Mouse (Mus musculus) midbrain, embryonic 15.5 days (tissue): ENCODE measurements around the gene Snx21. TPM values are rescaled to one million over a fixed set of nuclear protein-coding genes. Genes with fewer than 3 reads are reported as not detected.
A peak's percentile ranks its signal among the peaks of the same experiment; 100 is the strongest.

ENCODE experiments used
- ATAC-seq: fragments of 200-750 bp; cut with Nextera tagmentation; replicated peaks from 2 replicates; pipeline ENCODE4 v1.8.0; 2017; ENCODE audit warnings: moderate TSS enrichment
- H3K27ac ChIP-seq: fragments of 300-500 bp; sonication (generic); 2 replicates; pipeline ENCODE4 v1.5.1; 2015; ENCODE audit warnings: mild to moderate bottlenecking, inconsistent platforms
- H3K27me3 ChIP-seq: fragments of 300-500 bp; sonication (generic); replicated peaks from 2 replicates; pipeline ENCODE4 v1.6.1; 2015; ENCODE audit warnings: inconsistent platforms
- H3K36me3 ChIP-seq: fragments of 300-500 bp; sonication (generic); replicated peaks from 2 replicates; pipeline ENCODE4 v1.6.1; 2015; ENCODE audit warnings: inconsistent platforms
- H3K4me1 ChIP-seq: fragments of 300-500 bp; sonication (generic); 2 replicates; pipeline ENCODE4 v1.6.1; 2015; ENCODE audit warnings: inconsistent platforms
- H3K4me2 ChIP-seq: fragments of 300-500 bp; sonication (generic); 2 replicates; pipeline ENCODE4 v1.6.1; 2015; ENCODE audit warnings: inconsistent platforms, mild to moderate bottlenecking, moderate library complexity
- H3K4me3 ChIP-seq: fragments of 300-500 bp; sonication (generic); 2 replicates; pipeline ENCODE4 v1.5.1; 2015; ENCODE audit warnings: mild to moderate bottlenecking, inconsistent platforms
- H3K9ac ChIP-seq: fragments of 300-500 bp; sonication (generic); 2 replicates; pipeline ENCODE4 v1.6.1; 2015; ENCODE audit warnings: mild to moderate bottlenecking, inconsistent platforms
- H3K9me3 ChIP-seq: fragments of 300-500 bp; sonication (generic); 2 replicates; pipeline ENCODE4 v1.6.1; 2016; ENCODE audit warnings: inconsistent platforms
- WGBS: fragments of 180-500 bp; shearing (Covaris S2); methylation state at CpG from one replicate; pipeline ENCODE4 v1.1.7; 2015; ENCODE audit warnings: mixed read lengths; 5-methylcytosine and 5-hydroxymethylcytosine counted together
- polyA plus RNA-seq: library from polyadenylated mRNA; unstranded; fragments of >200 nt; fragmentation: Nextera tagmentation; extraction: Ambion mirVana; gene quantifications from 2 replicates; pipeline ENCODE4 v1.2.1, GENCODE M21; 2015

Gene Snx21
- polyA plus RNA-seq, 1 experiment from 2014 or later, result 34.8 TPM

DNA sequence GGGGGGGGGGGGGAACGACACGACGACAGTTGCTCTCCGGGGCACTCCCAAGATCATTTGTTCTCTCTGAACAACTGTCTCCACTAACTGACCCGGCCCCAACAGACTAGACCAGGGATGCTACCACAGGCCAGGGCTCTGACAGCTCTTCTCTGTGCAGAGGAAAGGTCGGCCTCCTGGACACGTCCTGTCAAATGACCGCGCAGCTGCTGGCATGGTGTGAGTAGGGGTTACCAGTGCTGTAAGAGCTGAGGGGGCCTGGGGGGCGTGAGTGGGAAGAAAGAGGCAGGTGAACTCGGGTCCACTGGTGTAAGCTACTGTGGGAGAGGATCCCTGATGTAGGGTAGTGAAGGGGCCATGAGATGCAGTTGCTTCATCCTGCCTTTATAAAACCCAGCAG lies 27.8 kb upstream of the Snx21 start:
- no peaks in the 10 kb centered on the region for H3K4me1 ChIP-seq
- H3K4me3 ChIP-seq, result no peak overlapping the region
- WGBS, result 97% methylated on average over 11 of the region's 11 CpGs
- ATAC-seq, result no peak
- no peak overlapping the region for H3K27ac ChIP-seq
- no peak overlapping the region for H3K9ac ChIP-seq
- peaks cover 64% of the 10 kb centered on the region for H3K36me3 ChIP-seq
- H3K9me3 ChIP-seq, result no peaks in the 10 kb centered on the region
- no peaks in the 10 kb centered on the region for H3K27me3 ChIP-seq
- no peak overlapping the region for H3K4me2 ChIP-seq

DNA sequence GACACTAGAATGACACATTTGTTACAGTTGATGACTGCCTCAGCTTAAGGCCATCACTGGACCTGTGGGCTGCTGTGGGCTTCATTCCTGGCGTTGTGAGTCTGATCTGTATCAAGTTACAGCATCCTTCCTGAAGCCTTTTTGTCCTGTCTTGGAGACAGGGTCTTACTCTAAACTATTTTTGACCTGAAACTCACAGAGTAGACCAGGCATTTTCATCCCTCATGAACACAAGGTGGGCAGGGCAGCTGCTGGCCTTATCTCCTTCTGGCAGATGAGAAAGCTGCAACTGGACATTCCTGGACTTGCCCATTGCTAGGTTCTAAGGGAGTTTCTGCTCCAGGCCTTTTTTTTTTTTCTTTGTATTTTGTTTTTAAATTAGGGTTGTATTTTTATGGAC lies 26.9 kb upstream of the Snx21 start:
- Histone ChIP-seq H3K27me3 (no peaks in the 10 kb centered on the region), H3K36me3 (peaks cover 66% of the 10 kb centered on the region), H3K4me1 (no peaks in the 10 kb centered on the region), H3K9me3 (no peaks in the 10 kb centered on the region), H3K4me3 (no peak overlapping the region), H3K27ac (no peak overlapping the region), H3K4me2 (no peak overlapping the region), H3K9ac (no peak overlapping the region)
- WGBS, result 81% methylated on average over 1 of the region's 1 CpGs
- no peak for ATAC-seq

DNA sequence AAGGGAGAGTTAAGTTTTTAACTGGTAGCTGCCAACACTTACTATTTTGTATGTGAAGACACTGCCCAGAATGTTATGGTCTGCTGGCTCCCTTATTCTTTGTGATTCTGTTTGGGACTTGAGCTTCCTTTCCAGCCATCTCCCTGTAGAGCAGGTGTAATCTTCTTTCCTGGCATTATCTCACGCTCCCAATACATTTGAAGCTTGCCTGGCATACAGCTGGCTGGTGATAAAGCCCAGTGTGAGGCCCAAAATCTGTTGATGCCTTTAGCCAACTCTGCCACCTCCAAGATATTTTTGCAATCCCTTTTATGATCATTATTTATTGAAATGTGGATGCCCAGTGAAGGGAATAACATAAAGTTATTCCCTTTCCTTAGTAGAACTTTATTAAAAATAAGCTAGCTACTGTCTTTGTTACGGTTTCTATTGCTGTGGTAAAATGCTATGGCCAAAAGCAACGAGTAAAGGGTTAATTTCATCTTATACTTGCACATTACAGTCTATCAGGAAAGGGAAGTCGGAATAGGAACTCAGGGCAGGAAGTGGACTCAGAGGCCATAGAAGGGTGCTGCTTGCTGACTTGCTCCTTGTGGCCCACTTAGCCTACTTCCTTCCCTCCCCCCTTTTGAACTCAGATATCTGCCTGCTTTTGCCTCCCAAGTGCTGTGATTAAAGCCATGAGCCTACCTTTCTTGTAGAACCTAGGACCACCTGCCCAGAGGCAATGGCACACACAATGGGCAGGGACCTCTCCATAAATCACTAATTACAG lies 25.4 kb upstream of the Snx21 start:
- peaks cover 54% of the 10 kb centered on the region for H3K36me3 ChIP-seq

DNA sequence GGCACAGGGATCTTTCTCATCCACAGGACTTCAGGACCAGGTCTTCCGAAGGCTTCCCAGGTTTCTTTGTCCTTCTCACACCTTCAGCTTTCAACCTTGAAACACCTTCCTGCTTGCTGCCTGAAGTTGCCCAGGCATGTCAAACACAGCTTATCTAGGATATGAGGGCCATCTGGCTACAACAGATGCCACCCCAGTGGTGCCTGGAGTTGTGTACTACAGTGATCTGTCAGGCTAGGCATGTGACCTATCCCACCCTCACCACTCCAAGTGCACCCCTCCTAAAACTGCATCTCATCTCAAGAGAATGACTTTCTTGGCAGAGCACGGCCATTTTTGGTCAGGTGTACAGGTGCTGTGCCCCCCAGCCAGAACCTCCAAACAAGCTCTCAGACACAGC lies 24.1 kb upstream of the Snx21 start:
- Histone ChIP-seq H3K4me1 (no peaks in the 10 kb centered on the region), H3K9ac (no peak overlapping the region), H3K36me3 (peaks cover 49% of the 10 kb centered on the region), H3K27me3 (no peaks in the 10 kb centered on the region), H3K4me3 (no peak overlapping the region), H3K9me3 (no peaks in the 10 kb centered on the region), H3K4me2 (no peak overlapping the region), H3K27ac (no peak overlapping the region)
- no peak for ATAC-seq
- 93% methylated on average over 2 of the region's 2 CpGs for WGBS

More for the DNA sequence above, 25.4 kb upstream of the Snx21 start:
- H3K4me2 ChIP-seq, result no peak overlapping the region
- no peaks in the 10 kb centered on the region for H3K9me3 ChIP-seq
- no peak overlapping the region for H3K27ac ChIP-seq
- WGBS, result 84% methylated on average over 4 of the region's 4 CpGs
- no peak overlapping the region for H3K9ac ChIP-seq
- no peak for ATAC-seq
- no peak overlapping the region for H3K4me3 ChIP-seq
- no peaks in the 10 kb centered on the region for H3K4me1 ChIP-seq
- no peaks in the 10 kb centered on the region for H3K27me3 ChIP-seq

- peaks cover 49% of the 10 kb centered on the region for H3K36me3 ChIP-seq
- ATAC-seq, result no peak
Measured at GRCm38 (mm10) chr2:164761971-164762370, 23.7 kb upstream of the Snx21 start.

GRCm38 (mm10) chr2:164762593-164762992 lies 23.0 kb upstream of the Snx21 start:
- Histone ChIP-seq H3K36me3 (peaks cover 46% of the 10 kb centered on the region), H3K4me2 (no peak overlapping the region)

More at GRCm38 (mm10) chr2:164761971-164762370, 23.7 kb upstream of the Snx21 start:
- Histone ChIP-seq H3K9me3 (no peaks in the 10 kb centered on the region), H3K4me1 (no peaks in the 10 kb centered on the region), H3K4me2 (no peak overlapping the region), H3K9ac (no peak overlapping the region), H3K27ac (no peak overlapping the region), H3K4me3 (no peak overlapping the region), H3K27me3 (no peaks in the 10 kb centered on the region)
- WGBS, result 96% methylated on average over 4 of the region's 4 CpGs

DNA sequence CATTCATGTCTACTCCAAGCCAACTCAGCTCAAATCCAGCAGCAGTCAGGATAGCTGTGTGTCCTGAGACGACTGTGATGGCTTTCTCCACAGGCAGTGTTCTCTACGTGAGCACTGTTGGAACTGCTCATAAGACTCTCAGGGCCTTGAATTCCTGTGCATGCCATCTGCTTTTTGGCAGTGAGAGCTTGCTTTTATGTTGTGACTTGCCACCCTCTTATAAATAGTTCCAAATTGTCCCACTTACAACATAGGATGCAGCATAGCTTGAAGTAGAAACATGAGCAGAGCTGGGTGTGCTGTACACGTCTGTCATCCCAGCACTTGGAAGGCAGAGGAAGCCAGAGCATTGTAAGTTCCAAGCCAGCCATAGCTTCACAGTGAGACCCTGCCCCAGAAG lies 19.8 kb upstream of the Snx21 start:
- Histone ChIP-seq H3K27me3 (no peaks in the 10 kb centered on the region), H3K9me3 (no peaks in the 10 kb centered on the region), H3K4me2 (no peak overlapping the region), H3K4me3 (no peak overlapping the region), H3K27ac (no peak overlapping the region), H3K9ac (no peak overlapping the region), H3K4me1 (peaks cover 12% of the 10 kb centered on the region), H3K36me3 (peaks cover 25% of the 10 kb centered on the region)
- WGBS, result 84% methylated on average over 3 of the region's 3 CpGs
- ATAC-seq, result no peak

More at GRCm38 (mm10) chr2:164762593-164762992, 23.0 kb upstream of the Snx21 start:
- Histone ChIP-seq H3K9me3 (no peaks in the 10 kb centered on the region), H3K9ac (no peak overlapping the region), H3K27ac (no peak overlapping the region), H3K27me3 (no peaks in the 10 kb centered on the region), H3K4me1 (no peaks in the 10 kb centered on the region), H3K4me3 (no peak overlapping the region)
- ATAC-seq, result no peak
- WGBS, result 86% methylated on average over 7 of the region's 7 CpGs

DNA sequence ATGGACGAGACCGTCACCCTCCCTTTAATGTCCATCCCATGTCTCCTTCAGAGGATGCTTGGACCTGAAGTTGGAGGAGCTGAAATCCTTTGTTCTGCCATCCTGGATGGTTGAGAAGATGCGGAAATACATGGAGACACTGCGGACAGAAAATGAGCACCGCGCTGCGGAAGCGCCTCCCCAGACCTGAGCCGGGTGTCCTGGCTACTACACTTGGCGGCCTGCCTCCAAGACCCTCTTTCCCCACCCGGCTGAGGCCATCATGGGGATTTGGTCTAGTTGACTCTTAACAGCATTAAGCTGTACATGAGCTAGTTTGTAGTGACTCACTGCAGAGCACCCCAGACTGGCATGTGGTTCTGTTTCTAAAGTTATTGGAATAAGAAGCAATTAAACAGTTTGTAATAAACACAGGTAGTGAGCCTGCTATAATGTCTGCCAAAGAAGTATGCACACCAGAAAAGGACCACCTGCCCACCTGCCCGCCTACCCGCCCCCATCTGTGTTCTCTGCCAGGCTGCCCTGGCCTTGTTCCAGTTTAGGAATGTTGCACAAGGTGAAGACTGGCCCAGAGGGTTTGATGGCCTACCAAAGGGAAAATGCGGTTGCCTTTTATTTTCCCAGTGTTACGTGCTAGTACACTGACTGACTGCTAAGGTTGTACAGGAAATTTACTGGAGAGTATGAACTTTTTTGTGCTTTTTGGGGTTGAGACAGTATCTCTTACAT lies 17.6 kb upstream of the Snx21 start:
- H3K27me3 ChIP-seq, result no peaks in the 10 kb centered on the region
- 93% methylated on average over 15 of the region's 15 CpGs for WGBS
- H3K4me3 ChIP-seq, result no peak overlapping the region
- ATAC-seq, result no peak
- H3K4me2 ChIP-seq, result no peak overlapping the region
- H3K27ac ChIP-seq, result no peak overlapping the region
- H3K4me1 ChIP-seq, result peaks cover 17% of the 10 kb centered on the region
- H3K36me3 ChIP-seq, result peaks cover 18% of the 10 kb centered on the region
- H3K9me3 ChIP-seq, result no peaks in the 10 kb centered on the region
- H3K9ac ChIP-seq, result no peak overlapping the region

DNA sequence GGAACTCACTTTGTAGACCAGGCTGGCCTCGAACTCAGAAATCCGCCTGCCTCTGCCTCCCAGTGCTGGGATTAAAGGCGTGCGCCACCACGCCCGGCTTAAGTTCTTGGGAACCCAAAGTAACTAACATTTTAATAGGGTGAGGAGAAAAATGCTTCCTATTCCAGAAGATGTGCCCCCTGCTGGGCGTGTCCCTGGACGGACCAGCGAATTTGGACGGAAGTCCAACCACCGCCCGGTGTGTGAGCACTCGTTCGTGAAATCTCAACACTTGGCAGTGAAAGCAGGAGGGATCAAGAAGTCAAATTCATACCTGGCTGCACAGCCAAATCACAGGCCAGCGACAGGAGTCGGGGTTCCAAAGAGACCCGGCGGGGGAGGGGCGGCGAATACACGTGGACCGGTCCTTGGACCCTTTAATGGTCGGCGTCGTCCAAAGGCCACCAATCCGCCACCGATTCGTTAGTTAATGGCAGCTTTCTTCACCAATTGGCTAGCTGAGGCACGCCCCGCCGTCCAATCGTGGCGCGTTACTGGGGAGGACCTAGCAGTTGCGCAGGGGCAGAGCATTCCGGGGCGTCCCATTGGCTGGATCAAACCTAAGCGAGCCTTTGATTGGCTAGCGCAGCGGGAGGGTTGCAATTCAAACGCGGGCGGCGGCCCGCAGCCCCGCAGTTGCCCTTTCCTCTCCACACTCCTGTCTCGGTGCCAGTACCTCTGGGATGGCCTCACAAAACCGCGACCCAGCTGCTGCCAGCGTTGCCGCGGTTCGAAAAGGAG lies 16.2 kb upstream of the Snx21 start, which contains the start of gene Ube2c:
TSS of gene Ube2c (plus strand) at position 641 of the 780 bp plus-strand sequence.
- Histone ChIP-seq H3K27ac (peak within 1 kb of the TSS; percentile 59; the same call in 1 of the 2 replicates), H3K9ac (peak within 1 kb of the TSS; percentile 54), H3K4me1 (peaks cover 17% of the 10 kb centered on the region), H3K4me3 (peak within 1 kb of the TSS; percentile 79), H3K9me3 (no peaks in the 10 kb centered on the region), H3K36me3 (peaks cover 14% of the 10 kb centered on the region), H3K27me3 (no peaks in the 10 kb centered on the region), H3K4me2 (peak within 1 kb of the TSS; percentile 99)
- WGBS, result 3% methylated on average over 53 of the region's 53 CpGs
- ATAC-seq, result peak; percentile 100

DNA sequence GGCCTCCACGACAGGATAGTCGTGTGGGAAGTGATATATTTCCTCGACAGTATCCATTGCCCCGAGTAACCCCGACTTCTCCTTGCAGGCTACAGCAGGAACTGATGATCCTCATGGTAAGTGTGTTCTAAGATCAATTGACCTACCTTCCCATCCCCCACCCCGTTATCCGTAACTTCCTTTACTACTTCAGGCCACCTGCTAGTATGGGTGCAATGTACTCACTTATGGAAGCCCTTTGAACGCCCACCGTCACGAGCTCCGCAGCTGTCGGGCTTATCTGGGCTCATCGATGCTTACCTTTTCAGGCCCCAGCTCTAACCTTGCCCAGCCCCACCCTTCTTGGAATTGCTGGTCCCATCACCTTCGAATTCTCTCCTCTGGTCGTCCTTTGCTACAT lies 15.3 kb upstream of the Snx21 start:
- no peaks in the 10 kb centered on the region for H3K9me3 ChIP-seq
- ATAC-seq, result no peak
- H3K36me3 ChIP-seq, result peaks cover 14% of the 10 kb centered on the region
- peaks cover 17% of the 10 kb centered on the region for H3K4me1 ChIP-seq
- WGBS, result 3% methylated on average over 15 of the region's 15 CpGs
- peak overlapping the region; percentile 99 for H3K4me2 ChIP-seq
- no peak overlapping the region for H3K27ac ChIP-seq
- H3K27me3 ChIP-seq, result no peaks in the 10 kb centered on the region
- H3K4me3 ChIP-seq, result peak overlapping the region; percentile 79
- H3K9ac ChIP-seq, result peak overlapping the region; percentile 40; the same call in 1 of the 2 replicates

DNA sequence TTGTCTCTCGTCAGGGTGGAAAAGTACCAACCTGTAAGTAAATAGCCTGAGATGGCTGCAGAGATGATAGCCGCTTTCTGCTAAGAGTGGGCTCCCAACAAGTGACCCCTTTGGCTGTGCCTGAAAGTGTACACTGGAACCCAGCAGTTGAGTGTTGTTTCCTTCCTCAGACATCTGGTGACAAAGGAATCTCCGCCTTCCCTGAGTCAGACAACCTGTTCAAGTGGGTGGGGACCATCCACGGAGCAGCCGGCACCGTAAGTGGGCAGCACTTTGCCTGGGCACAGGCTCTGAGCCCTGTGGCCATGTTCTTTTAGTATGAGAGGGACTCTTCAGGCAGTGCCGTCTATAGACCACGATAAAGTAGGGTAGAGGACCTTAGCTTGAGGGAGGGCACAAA lies 14.5 kb upstream of the Snx21 start:
- WGBS, result 83% methylated on average over 8 of the region's 8 CpGs
- ATAC-seq, result no peak
- no peaks in the 10 kb centered on the region for H3K9me3 ChIP-seq
- H3K4me1 ChIP-seq, result peaks cover 17% of the 10 kb centered on the region
- peak overlapping the region; percentile 79; the same call in 1 of the 2 replicates for H3K4me3 ChIP-seq
- no peak overlapping the region for H3K27ac ChIP-seq
- H3K4me2 ChIP-seq, result peak overlapping the region; percentile 99
- H3K9ac ChIP-seq, result no peak overlapping the region
- H3K36me3 ChIP-seq, result peaks cover 9% of the 10 kb centered on the region
- H3K27me3 ChIP-seq, result no peaks in the 10 kb centered on the region
